In the genomic region with DNA sequence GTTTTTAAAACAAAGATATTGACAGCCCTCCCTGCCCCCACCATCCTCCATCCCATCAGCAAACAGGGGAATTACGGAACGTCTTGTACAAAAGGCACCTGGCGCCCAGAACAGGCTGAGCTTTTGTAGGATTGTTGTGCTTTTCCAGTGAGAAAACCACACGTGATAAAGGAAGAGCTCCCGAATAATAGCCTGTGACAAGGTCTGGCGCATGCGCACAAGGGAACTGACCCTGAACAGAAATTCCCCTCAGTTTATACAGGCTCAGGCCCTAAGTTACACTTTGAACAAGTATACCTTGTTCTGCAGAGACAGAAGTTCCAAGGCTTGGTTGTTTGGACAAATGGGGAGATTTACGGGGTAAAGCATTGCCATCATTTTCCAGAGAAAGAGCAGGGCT, we compare ENCODE assay signal across 24 mouse cellular contexts.
"Had no signal": no experiment of that assay in that cellular context is flagged by ENCODE, and none has a peak within 500 bp of the region (broad histone marks: within the 10 kb centered on the region; RNA-seq: fewer than 3 reads in every experiment).

No protein-coding gene starts in this region.

- H3K27ac ChIP-seq: heart, adult 2 months; heart, embryonic 13.5 days; heart, embryonic 15.5 days; hindbrain, embryonic 13.5 days; hindbrain, embryonic 15.5 days; hindbrain, postnatal 0 days; kidney, embryonic 15.5 days; kidney, postnatal 0 days; left cerebral cortex, adult 2 months; limb, embryonic 10.5 days; limb, embryonic 12.5 days had no signal

- H3K4me3 ChIP-seq: heart, adult 2 months; heart, embryonic 13.5 days; heart, embryonic 15.5 days; hindbrain, embryonic 13.5 days; hindbrain, embryonic 15.5 days; kidney, embryonic 15.5 days; left cerebral cortex, adult 2 months; limb, embryonic 10.5 days; limb, embryonic 12.5 days had no signal

- ATAC-seq: hindbrain, postnatal 0 days had no signal

- DNase-seq: gastrocnemius, postnatal 14 days; gastrocnemius, postnatal 36 days; heart, adult 11 months; heart, adult 2 months; heart, postnatal 14 days; heart, postnatal 36 days; kidney, adult 11 months; kidney, adult 9 months; kidney, postnatal 14 days; kidney, postnatal 36 days; layer of hippocampus, adult 9-11 months; layer of hippocampus, postnatal 36 days had no signal

- H3K9ac ChIP-seq: forebrain, postnatal 0 days; heart, embryonic 13.5 days; heart, embryonic 15.5 days; hindbrain, embryonic 13.5 days; hindbrain, embryonic 15.5 days; kidney, embryonic 15.5 days; limb, embryonic 12.5 days had no signal

- H3K4me2 ChIP-seq: heart, embryonic 11.5 days; heart, embryonic 13.5 days; heart, embryonic 15.5 days; hindbrain, embryonic 13.5 days; hindbrain, embryonic 15.5 days; kidney, embryonic 15.5 days; limb, embryonic 12.5 days had no signal

- H3K9me3 ChIP-seq: heart, embryonic 13.5 days; heart, embryonic 15.5 days; hindbrain, embryonic 13.5 days; hindbrain, embryonic 15.5 days; kidney, embryonic 15.5 days; limb, embryonic 10.5 days; limb, embryonic 12.5 days had no signal

- H3K27me3 ChIP-seq: hindbrain, embryonic 15.5 days had no signal

- H3K36me3 ChIP-seq: heart, embryonic 13.5 days; heart, embryonic 15.5 days; hindbrain, embryonic 13.5 days; hindbrain, embryonic 15.5 days; kidney, embryonic 15.5 days; limb, embryonic 10.5 days; limb, embryonic 12.5 days had no signal
